ENCODE assay signal across 7 mouse cellular contexts in genomic region chr1:176996630-176997201, GRCm38 (mm10).
DNase-seq lines count a peak whose midpoint lies in the region; ATAC-seq and TF ChIP-seq lines count a peak whose summit lies in the region.

No protein-coding gene starts in this region.

- no peak overlapping the region for H3K27ac ChIP-seq in brown adipose tissue, adult 24 weeks (replicated peaks; ENCODE audit: low read depth, low read length)
- peak overlapping the region; percentile 77 for H3K27ac ChIP-seq in heart, embryonic 10.5 days
- peak overlapping the region; percentile 57; the same call in 1 of the 2 replicates for H3K27ac ChIP-seq in limb, embryonic 15.5 days
- no peak overlapping the region for H3K27ac ChIP-seq in midbrain, postnatal 0 days (ENCODE audit: low read depth, low read length)
- H3K27ac ChIP-seq in stomach, postnatal 0 days (replicated peaks), result no peak overlapping the region

- H3K4me2 ChIP-seq in limb, embryonic 15.5 days, result no peak overlapping the region
- H3K4me2 ChIP-seq in midbrain, postnatal 0 days (ENCODE audit: low read depth, low read length, poor library complexity, severe bottlenecking), result peak overlapping the region; percentile 32
- 0 out of 2 replicates have a peak overlapping the region, but pooled peaks have one; percentile 23 for H3K4me2 ChIP-seq in stomach, postnatal 0 days (replicated peaks; ENCODE audit: low read depth)

- no peak overlapping the region for H3K9ac ChIP-seq in limb, embryonic 15.5 days
- no peak overlapping the region for H3K9ac ChIP-seq in midbrain, postnatal 0 days (replicated peaks; ENCODE audit: low read length, poor library complexity, severe bottlenecking)
- H3K9ac ChIP-seq in stomach, postnatal 0 days (ENCODE audit: low read length), result no peak overlapping the region

- H3K4me3 ChIP-seq in G1E (ENCODE audit: low read depth, low read length), result peak overlapping the region; percentile 52; the same call in 1 of the 2 replicates
- H3K4me3 ChIP-seq in brown adipose tissue, adult 24 weeks (ENCODE audit: insufficient read depth, low read depth, low read length), result peak overlapping the region; percentile 48
- peak overlapping the region; percentile 22; the same call in 1 of the 2 replicates for H3K4me3 ChIP-seq in heart, embryonic 10.5 days
- H3K4me3 ChIP-seq in limb, embryonic 15.5 days, result no peak overlapping the region
- no peak overlapping the region for H3K4me3 ChIP-seq in midbrain, postnatal 0 days (ENCODE audit: low read depth, low read length)
- H3K4me3 ChIP-seq in stomach, postnatal 0 days (ENCODE audit: low read depth, low read length), result no peak overlapping the region

- no peaks in the 10 kb centered on the region for H3K27me3 ChIP-seq in G1E (ENCODE audit: insufficient read depth, low read length)
- no peaks in the 10 kb centered on the region; the same call in 1 of the 2 replicates for H3K27me3 ChIP-seq in heart, embryonic 10.5 days (ENCODE audit: insufficient read depth, poor library complexity, severe bottlenecking)
- H3K27me3 ChIP-seq in limb, embryonic 15.5 days, result no peaks in the 10 kb centered on the region
- no peaks in the 10 kb centered on the region for H3K27me3 ChIP-seq in midbrain, postnatal 0 days (ENCODE audit: insufficient read depth, low read length)
- no peaks in the 10 kb centered on the region for H3K27me3 ChIP-seq in stomach, postnatal 0 days (ENCODE audit: control insufficient read depth, insufficient read depth, low read length)

- ATAC-seq in G1E (ENCODE audit: extremely low read depth, insufficient number of reproducible peaks, low FRiP score, poor library complexity, severe bottlenecking), result peak; percentile 88
- ATAC-seq in limb, embryonic 15.5 days (ENCODE audit: insufficient number of reproducible peaks, low FRiP score, low TSS enrichment, low read depth), result no peak
- no peak for ATAC-seq in midbrain, postnatal 0 days (ENCODE audit: low FRiP score)
- no peak for ATAC-seq in stomach, postnatal 0 days (ENCODE audit: low FRiP score, low TSS enrichment)

- H3K4me1 ChIP-seq in G1E (ENCODE audit: insufficient read depth, low read depth, low read length), result peaks cover 42% of the 10 kb centered on the region
- peaks cover 6% of the 10 kb centered on the region; the same call in 1 of the 2 replicates for H3K4me1 ChIP-seq in brown adipose tissue, adult 24 weeks (ENCODE audit: control insufficient read depth, insufficient read depth, insufficient read length, low read length)
- peaks cover 51% of the 10 kb centered on the region for H3K4me1 ChIP-seq in heart, embryonic 10.5 days
- peaks cover 39% of the 10 kb centered on the region for H3K4me1 ChIP-seq in limb, embryonic 15.5 days
- peaks cover 20% of the 10 kb centered on the region for H3K4me1 ChIP-seq in midbrain, postnatal 0 days (ENCODE audit: insufficient read depth, low read length)
- peaks cover 4% of the 10 kb centered on the region; the same call in 1 of the 2 replicates for H3K4me1 ChIP-seq in stomach, postnatal 0 days (replicated peaks; ENCODE audit: control insufficient read depth, insufficient read depth)

- peak; percentile 64 for DNase-seq in G1E (ENCODE audit: low spot score)
- DNase-seq in heart, embryonic 10.5 days (ENCODE audit: low spot score), result no peak
- DNase-seq in kidney, adult 9 months, result peak; percentile 31
- DNase-seq in midbrain, postnatal 0 days (ENCODE audit: low spot score), result no peak
- no peak for DNase-seq in stomach, postnatal 0 days (ENCODE audit: low spot score)

- no peak for TF ChIP-seq CTCF in G1E (IDR thresholded peaks at IDR 0.05; ENCODE audit: low read depth, low read length)
- no peak for TF ChIP-seq CTCF in midbrain, postnatal 0 days (IDR thresholded peaks at IDR 0.05)
- TF ChIP-seq CTCF in stomach, postnatal 0 days (IDR thresholded peaks at IDR 0.05; ENCODE audit: low read depth), result no peak

- no peak for TF ChIP-seq EP300 in stomach, postnatal 0 days (optimal IDR thresholded peaks at IDR 0.05)

- WGBS in heart, embryonic 10.5 days, result 49% methylated on average over 16 of the region's 16 CpGs
- WGBS in limb, embryonic 15.5 days, result 43% methylated on average over 16 of the region's 16 CpGs
- WGBS in midbrain, postnatal 0 days, result 21% methylated on average over 16 of the region's 16 CpGs
- WGBS in stomach, postnatal 0 days, result 48% methylated on average over 16 of the region's 16 CpGs

- peaks cover 16% of the 10 kb centered on the region for H3K36me3 ChIP-seq in G1E (replicated peaks)
- H3K36me3 ChIP-seq in heart, embryonic 10.5 days, result no peaks in the 10 kb centered on the region
- H3K36me3 ChIP-seq in limb, embryonic 15.5 days, result no peaks in the 10 kb centered on the region
- no peaks in the 10 kb centered on the region for H3K36me3 ChIP-seq in midbrain, postnatal 0 days (ENCODE audit: insufficient read depth, low read length)
- H3K36me3 ChIP-seq in stomach, postnatal 0 days (ENCODE audit: control insufficient read depth, insufficient read depth, low read length), result no peaks in the 10 kb centered on the region

- H3K9me3 ChIP-seq in G1E (replicated peaks), result no peaks in the 10 kb centered on the region
- H3K9me3 ChIP-seq in heart, embryonic 10.5 days, result no peaks in the 10 kb centered on the region
- no peaks in the 10 kb centered on the region for H3K9me3 ChIP-seq in limb, embryonic 15.5 days
- H3K9me3 ChIP-seq in midbrain, postnatal 0 days (ENCODE audit: low read length), result no peaks in the 10 kb centered on the region
- no peaks in the 10 kb centered on the region for H3K9me3 ChIP-seq in stomach, postnatal 0 days (ENCODE audit: control insufficient read depth, low read length)

Comparison
In these comparisons a context has a peak if more than half of its experiments do, and no peak if none do; other contexts are left out.
1. DNase-seq: peak in G1E (single experiment) and kidney, adult 9 months (single experiment); none in heart, embryonic 10.5 days (single experiment), midbrain, postnatal 0 days (single experiment) and stomach, postnatal 0 days (single experiment).
2. H3K4me3 ChIP-seq: peak in G1E (single experiment), brown adipose tissue, adult 24 weeks (single experiment) and heart, embryonic 10.5 days (single experiment); none in limb, embryonic 15.5 days (single experiment), midbrain, postnatal 0 days (single experiment) and stomach, postnatal 0 days (single experiment).
3. H3K27ac ChIP-seq: peak in heart, embryonic 10.5 days (single experiment) and limb, embryonic 15.5 days (single experiment); none in brown adipose tissue, adult 24 weeks (single experiment), midbrain, postnatal 0 days (single experiment) and stomach, postnatal 0 days (single experiment).